Mouse (Mus musculus) cerebellum, postnatal 14 days (tissue): Measurements from ENCODE around the gene Tars.

Experiments
- DNase-seq, 2 experiments: peaks; one replicate each; pipeline ENCODE4 v3.0.0; 2021; ENCODE audit warnings: mixed read lengths in 2 of 2

Tars gene

GRCm38 (mm10) chr15:11399356-11400067, at the start of gene Tars:
Gene Tars (minus strand): TSS chr15:11399665.
- DNase-seq = peak; percentile 98 to 99

- no peak for DNase-seq
Measured at GRCm38 (mm10) chr15:11437361-11437760, 37.9 kb upstream of the Tars start.

GRCm38 (mm10) chr15:11436709-11437280, 37.3 kb upstream of the Tars start:
- DNase-seq = peak in 1 of 2 experiments; percentile 20

GRCm38 (mm10) chr15:11426899-11427298, 27.4 kb upstream of the Tars start:
- no peak for DNase-seq

- no peak for DNase-seq
Measured at GRCm38 (mm10) chr15:11413484-11413883, 14.0 kb upstream of the Tars start.

DNA sequence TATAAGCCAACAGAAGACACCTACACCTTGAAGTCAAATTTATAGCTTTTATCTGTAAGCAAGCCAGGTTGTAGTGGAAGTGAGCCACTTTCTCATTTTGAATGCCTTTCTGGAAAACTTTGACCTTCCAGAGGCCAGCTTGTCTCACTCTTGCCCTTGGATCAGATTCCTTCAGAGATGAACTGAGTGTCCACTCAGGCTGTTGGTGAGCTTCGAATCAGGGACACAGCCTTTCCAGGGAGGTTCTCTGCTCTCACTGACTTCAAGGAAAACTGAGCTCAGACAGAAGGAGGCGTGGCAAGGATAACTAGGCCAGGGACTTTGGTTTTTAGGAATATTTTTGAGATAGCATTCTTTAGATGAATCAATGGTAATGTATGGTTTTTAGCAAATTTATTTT, 13.1 kb upstream of the Tars start:
- no peak for DNase-seq

DNA sequence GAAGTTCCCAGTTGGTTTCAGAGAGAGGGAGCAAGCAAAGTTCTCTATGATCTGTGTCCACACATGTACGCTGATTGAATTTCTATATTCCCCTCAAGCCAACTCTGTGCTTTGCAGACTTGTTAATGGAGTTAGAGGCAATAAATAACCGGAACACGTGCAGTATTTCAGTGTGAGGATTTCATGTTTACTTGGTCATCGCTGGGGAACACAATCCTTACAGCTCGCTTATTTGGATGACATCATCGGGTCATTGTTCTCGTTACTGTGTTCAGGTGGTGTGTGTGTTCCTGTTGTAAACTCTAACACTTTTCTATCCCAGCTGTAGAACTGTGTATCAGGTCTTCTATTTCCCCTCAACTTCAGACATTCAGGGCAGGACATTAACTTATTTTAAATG, 12.4 kb upstream of the Tars start:
- DNase-seq = no peak

DNA sequence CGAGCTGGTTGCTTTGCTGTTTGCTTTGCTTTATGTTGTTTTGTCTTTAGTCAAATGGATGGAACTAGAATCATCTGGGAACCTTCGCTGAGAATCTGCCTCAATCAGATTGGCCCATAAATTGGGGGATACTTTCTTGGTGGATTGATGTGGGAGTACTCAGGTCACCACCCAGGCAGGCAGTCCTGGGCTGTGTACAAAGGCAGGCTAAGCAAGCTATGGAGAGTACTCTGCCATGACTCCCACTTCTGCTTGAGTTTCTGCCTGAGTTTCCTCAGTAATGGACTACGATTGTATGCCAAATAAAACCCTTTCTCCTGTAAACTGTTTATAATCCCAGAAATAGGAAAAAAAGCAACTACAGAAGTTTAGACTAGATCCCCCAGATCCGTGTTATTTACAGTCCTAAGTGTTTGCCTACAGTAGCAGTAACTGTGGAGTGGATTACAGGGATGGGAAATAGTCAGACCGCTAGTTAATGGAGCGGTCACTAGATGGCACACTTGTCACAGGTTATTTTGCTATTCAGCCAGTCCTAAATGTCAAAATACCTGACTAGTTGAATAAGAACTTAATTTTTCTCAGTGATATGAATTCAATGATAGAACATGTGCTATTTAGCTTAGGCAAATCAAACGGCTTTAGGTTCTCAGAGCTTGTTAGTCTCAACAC, 8.8 kb upstream of the Tars start:
- peak; percentile 53 to 58 for DNase-seq

GRCm38 (mm10) chr15:11407381-11407780, 7.9 kb upstream of the Tars start:
- peak; percentile 70 to 75 for DNase-seq

DNA sequence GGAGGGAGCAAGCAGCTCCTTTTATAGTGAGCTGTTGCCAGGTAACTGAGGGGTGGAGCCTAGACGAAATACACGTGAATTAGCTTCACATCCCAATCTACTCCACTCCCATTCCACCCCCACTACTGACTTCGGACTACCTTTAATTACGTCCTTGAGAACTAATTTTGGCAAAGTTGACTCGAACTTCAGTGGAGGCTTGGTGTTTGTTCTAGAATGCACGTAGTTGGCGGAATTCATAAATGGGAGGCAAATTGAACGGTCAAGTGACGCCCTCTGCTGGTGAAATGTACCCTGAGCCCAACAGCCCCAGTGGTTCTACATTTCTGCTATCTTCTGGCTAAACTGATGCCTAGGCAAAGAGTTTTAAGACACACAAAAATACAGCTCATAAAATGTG, 7.3 kb upstream of the Tars start:
- DNase-seq = peak; percentile 13 to 35

DNA sequence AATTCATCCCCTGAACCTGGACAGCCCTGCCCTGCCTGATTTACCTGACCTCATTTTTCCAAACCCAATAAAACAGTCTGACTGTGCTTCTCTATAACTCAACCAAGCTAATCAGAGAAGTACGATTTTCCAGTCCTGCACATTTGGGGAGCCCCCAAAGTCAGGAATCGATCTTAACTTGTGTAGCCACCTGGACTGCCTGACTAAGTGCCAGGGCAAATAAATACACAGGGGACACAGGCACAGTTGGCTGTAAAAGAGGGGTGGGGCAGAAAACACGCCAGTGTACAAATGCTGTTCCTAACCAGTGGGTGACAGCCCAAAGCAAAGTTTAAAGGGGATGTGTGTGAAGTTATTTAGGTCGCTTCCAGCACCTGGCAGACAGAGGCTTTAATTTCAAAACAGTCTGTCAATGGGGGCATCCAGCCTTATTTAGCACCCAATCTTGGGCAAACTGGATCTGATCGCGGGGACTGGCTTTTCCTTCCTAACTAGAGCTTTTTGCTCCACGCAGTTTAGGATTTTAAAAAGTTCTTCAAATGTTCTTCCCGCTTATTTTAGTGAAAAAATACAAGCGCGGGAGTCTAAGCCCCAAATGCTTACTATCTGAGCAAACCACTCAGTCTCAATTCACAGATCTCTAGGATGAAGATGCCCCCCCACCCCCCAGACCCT, 652 bp downstream of the Tars start:
- peak in 1 of 2 experiments; percentile 10 for DNase-seq

GRCm38 (mm10) chr15:11396421-11396820, 3.0 kb downstream of the Tars start:
- no peak for DNase-seq

DNA sequence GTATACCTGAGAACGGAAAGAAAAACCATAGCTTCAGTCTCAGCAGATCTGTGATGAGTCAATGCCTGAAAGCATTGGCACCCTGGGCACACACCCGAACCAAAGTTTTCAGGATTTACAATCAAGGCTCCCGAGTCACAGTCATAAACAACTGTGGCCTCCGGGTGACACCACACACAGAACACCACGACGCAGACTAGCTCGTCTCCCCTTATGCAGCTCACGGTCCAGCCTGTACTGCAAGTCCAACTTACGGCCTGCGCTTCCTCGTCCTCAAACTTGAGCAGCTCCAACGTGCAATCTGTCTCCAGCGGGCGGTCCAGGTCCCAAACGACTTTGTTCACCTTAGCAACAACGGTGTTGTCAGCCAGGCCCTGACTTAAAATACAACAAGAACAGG, 6.6 kb downstream of the Tars start:
- no peak for DNase-seq

DNA sequence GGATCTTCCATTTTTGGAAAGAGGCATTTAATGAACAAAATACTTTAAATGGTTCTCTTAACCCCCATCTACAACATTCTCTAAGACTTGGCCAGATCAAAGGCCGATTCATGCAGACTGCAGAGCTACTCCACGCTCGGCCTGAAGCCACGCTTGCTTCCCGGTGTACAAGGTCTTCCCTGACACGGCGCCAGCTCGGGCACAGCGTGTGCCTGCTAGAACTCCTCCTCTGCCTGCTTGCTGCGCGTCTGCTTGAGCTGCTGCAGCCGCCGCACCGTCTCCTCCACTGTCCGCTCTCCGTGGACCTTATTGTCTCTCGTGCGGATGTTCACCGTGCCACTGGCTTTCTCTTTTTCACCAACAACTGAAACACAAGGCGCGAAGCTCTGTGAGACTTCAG, 15.7 kb downstream of the Tars start:
- peak; percentile 12 for DNase-seq

GRCm38 (mm10) chr15:11382585-11382984, 16.9 kb downstream of the Tars start:
- no peak for DNase-seq

GRCm38 (mm10) chr15:11380616-11381015, 18.8 kb downstream of the Tars start:
- no peak for DNase-seq

- DNase-seq = peak; percentile 50 to 61
Measured at GRCm38 (mm10) chr15:11380087-11380530, 19.4 kb downstream of the Tars start.

DNA sequence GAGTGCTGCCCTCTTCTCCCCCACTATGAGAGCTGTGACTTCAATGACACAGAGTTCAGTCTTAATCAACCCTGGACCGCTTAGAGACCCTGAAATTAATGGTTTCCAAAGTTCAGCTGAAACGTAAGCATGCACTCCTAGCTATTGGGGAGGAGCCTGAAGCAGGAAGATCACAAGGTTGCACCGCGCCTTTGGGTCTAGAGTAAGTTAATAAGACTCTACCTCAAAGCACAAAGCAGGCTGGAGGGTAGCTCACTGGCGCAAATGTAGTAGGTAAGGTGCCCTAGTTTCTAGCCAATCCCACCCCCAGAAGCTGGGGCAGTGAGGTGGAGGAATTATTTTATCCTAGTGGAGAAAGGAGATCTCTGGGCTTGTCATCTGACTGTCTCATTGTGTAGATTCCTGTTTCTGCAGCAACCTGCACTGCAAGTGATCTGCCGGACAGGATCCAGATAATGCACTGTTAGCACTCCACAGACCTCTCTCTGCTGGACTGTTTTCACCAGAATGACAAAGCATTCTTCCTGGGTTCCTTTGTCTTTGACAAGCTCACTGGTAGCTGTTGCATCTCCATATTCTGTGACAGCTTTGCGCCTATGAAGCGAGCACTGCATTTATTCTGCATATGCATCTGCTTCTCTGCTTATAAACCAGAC, 19.9 kb downstream of the Tars start:
- DNase-seq = no peak

DNA sequence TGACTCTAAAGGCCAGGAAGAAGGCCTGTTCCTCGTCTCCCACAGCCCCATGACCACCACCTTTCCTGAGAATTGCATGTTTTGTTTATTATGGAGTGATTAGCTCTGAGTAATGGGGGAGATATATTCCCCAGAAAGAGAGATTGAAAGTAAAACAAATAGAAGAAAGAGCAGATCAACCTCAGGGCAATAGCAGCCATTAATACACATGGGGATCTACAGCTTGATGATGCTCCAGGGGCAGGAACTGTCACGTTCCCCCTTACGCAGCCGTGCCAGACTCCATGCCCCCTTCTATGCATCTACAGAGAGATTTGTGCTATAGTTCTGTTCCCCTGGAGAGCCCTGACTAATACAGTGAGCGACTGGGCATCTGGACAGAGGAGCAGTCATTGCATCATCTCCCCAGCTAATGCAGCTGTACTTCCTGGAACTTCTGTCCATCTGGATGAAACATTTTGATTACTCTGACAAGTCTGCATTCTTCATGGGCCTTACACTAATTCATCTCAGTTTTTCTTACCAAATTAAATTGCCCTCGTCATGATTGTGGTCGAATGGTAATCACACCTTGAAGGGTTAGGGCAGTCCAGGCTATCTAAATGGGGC, 28.9 kb downstream of the Tars start:
- no peak for DNase-seq

- no peak for DNase-seq
Measured at GRCm38 (mm10) chr15:11369572-11369971, 29.9 kb downstream of the Tars start.

DNA sequence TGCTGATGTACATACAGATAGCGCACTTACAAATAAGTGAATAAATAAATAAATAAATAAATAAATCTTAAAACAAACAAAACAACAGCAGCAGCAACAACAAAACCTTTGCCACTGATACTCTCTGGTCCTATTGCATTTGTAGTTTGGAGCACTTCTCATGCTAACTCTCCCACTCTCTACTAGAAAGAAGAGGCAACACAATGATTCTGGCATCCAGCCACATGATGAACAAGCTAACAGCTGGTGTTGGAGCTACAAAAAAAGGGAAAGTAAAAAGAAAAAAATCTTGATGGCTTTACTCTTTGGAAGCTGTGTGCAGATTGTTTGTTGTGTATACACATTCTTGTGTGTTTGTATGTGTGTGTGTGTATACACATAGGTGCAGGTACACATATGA, 34.7 kb downstream of the Tars start:
- DNase-seq = peak; percentile 11 to 27

- DNase-seq = no peak
Measured at GRCm38 (mm10) chr15:11364112-11364511, 35.4 kb downstream of the Tars start.
